28 mouse cellular contexts compared by ENCODE assay signal in the genomic region with DNA sequence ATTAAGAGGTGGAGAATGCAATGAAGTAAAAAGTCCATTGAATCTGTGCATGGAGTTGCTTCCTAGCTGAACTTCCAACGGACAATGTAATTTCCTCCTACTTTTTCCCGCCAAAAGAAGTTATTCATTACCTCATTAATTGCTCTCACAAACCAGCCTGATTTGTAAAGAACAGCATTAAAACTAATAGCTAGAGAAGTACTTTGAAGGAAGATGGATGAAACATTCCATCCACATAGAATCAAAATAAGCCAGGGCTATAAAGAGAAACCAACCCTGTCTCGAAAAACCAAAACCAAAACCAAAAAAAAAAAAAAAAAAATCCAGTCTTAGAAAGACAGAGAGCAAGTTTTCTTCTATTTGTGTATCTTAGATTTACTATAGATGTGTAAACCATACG. TPM values are rescaled to one million over a fixed set of nuclear protein-coding genes. Genes with fewer than 3 reads are reported as not detected.
"Had no signal": no experiment of that assay in that cellular context is flagged by ENCODE, and none has a peak within 500 bp of the region (broad histone marks: within the 10 kb centered on the region; RNA-seq: fewer than 3 reads in every experiment).

Gene Gm17783 (minus strand): TSS at position 101 of the 400 bp plus-strand sequence.

- H3K36me3 ChIP-seq: liver, embryonic 15.5 days; lung, embryonic 15.5 days; midbrain, embryonic 13.5 days; midbrain, embryonic 15.5 days; neural tube, embryonic 12.5 days; stomach, embryonic 15.5 days had no signal

- H3K9ac ChIP-seq: liver, embryonic 15.5 days; liver, postnatal 0 days; lung, embryonic 15.5 days; midbrain, embryonic 13.5 days; midbrain, embryonic 15.5 days; neural tube, embryonic 12.5 days; stomach, embryonic 15.5 days had no signal

- H3K27me3 ChIP-seq: liver, embryonic 15.5 days; lung, embryonic 15.5 days; megakaryocyte, embryonic 14.5 days; midbrain, embryonic 13.5 days; midbrain, embryonic 15.5 days; neural tube, embryonic 12.5 days; stomach, embryonic 15.5 days had no signal

- H3K9me3 ChIP-seq: liver, embryonic 15.5 days; lung, embryonic 15.5 days; megakaryocyte, embryonic 14.5 days; midbrain, embryonic 13.5 days; midbrain, embryonic 15.5 days; neural tube, embryonic 12.5 days; stomach, embryonic 15.5 days had no signal

- DNase-seq: liver, postnatal 0 days; lung, adult 2 months; lung, postnatal 14 days; lung, postnatal 36 days; retina, postnatal 1 day; right cerebral cortex, adult 18-20 months; right cerebral cortex, postnatal 25 days; right cerebral cortex, postnatal 4 days; thymus, adult 2 months; thymus, postnatal 25 days; thymus, postnatal 4 days had no signal

- H3K4me3 ChIP-seq: liver, embryonic 15.5 days; lung, embryonic 15.5 days; megakaryocyte, embryonic 14.5 days; midbrain, embryonic 13.5 days; midbrain, embryonic 15.5 days; neural tube, embryonic 12.5 days; stomach, embryonic 15.5 days had no signal

- H3K4me1 ChIP-seq: liver, embryonic 15.5 days; lung, embryonic 15.5 days; megakaryocyte, embryonic 14.5 days; midbrain, embryonic 13.5 days; midbrain, embryonic 15.5 days; neural tube, embryonic 12.5 days; stomach, embryonic 15.5 days had no signal

- H3K4me2 ChIP-seq: liver, embryonic 15.5 days; lung, embryonic 15.5 days; midbrain, embryonic 11.5 days; midbrain, embryonic 13.5 days; midbrain, embryonic 15.5 days; neural tube, embryonic 12.5 days; stomach, embryonic 15.5 days had no signal

- H3K27ac ChIP-seq: liver, embryonic 15.5 days; lung, embryonic 15.5 days; macrophage; midbrain, embryonic 13.5 days; midbrain, embryonic 15.5 days; neural tube, embryonic 12.5 days; stomach, embryonic 15.5 days; stomach, postnatal 0 days had no signal

- ATAC-seq: liver, postnatal 0 days; lung, postnatal 0 days; midbrain, embryonic 13.5 days; midbrain, embryonic 15.5 days had no signal

RNA-seq across cellular contexts. Expression of gene Gm17783, which starts in this region (rescaled TPM):
- total RNA-seq: megakaryocyte progenitor cell, adult 5-6 weeks; midbrain, postnatal 0 days; monocyte, adult 5-6 weeks had no signal
- polyA plus RNA-seq: liver, embryonic 15.5 days; liver, postnatal 0 days; lung, adult 2 months; lung, embryonic 15.5 days; lung, postnatal 0 days; macrophage; midbrain, embryonic 11.5 days; midbrain, embryonic 13.5 days; midbrain, embryonic 15.5 days; midbrain, postnatal 0 days; neural tube, embryonic 12.5 days; neural tube, embryonic 14.5 days; spleen, adult 2 months; thymus, adult 2 months; urinary bladder, adult 2 months had no signal
